Mouse (Mus musculus) cerebellum, adult 9-11 months (tissue): ENCODE measurements at regions not wholly inside any gene's neighbourhood (a gene's known extent, or its start where the extent isn't known, plus 50 kb on each side); places are given as distances from the start of the nearest gene placed in this dataset.

Source experiments
- DNase-seq: peaks from one replicate; pipeline ENCODE4 v3.0.0; 2022

DNA sequence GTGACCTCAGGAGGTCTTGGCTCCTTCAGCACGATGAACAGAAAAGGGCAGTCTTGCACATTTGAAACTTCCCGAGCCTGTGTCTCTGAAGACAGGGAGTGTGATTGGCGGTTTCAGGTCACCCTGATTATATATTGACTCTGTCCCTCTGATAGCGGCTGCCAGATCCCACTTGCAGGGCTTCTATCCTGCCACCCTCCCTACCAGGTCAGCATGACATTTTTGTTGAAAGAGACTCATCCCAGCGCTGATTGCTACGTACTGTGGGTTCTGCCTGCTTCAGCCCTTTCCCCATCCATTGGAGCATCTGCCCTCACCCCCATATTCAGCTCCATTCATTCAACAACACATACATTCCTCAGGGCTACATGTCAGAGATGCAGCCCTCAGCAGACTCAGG, 466.7 kb downstream of the Etnk1 start:
- no peak for DNase-seq

DNA sequence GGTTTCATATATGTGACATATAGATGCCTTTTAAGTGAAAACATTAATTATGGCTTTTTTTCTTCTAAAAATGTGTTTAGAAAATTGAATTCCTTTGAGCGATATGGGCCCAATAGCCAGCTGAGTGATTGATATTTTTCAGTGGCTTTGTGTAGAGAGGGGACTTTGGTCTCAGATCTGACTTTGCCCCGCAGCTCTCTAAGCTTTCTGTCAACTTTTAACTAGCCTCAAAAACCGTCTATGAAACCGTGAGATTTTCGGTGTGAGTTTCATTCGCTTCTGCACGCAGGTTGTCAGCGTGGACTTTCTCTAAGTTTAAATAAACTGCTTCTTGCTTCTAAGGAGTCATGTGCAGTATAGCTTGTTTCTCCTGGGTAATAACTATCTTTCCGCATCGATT, 467.3 kb downstream of the Etnk1 start:
- no peak for DNase-seq

DNA sequence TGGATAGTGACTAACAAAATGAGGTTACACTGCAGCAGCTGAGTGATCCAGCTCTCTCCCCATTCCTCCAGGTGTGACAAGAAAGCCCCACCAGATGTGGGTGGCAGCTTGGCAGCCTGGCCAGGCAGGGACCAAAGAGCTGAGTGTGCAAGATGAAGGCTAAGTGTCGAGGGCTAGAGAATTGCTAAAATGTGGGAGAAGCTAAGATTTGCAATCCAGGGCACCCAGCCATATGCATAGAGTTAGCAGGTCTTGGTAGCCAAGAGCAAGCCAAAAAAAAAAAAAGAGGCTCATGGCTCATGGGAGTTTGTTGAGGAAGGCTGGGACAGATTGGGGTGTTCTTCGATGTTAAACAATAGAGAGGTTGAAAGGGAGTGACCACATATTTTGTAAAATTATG, 468.0 kb downstream of the Etnk1 start:
- no peak for DNase-seq

DNA sequence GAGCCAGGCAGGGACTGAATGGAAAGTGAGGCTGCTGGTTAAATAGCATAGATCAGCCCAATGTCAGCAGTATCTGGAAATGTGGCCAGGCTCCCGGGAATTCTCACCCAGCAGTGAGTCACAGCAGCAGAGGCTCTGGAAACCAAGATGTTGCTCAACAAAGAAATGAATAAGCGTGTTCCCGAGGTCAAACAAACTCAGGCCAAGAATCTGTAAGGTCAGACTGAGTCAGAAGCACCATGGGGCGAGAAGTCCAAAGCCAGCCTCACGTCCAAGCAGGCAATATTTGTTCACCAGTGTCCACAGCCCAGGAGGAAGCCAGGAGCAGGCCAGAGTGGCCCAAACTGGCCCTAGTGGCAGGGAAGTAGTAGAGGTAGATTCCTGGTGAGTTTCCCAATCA, 473.6 kb downstream of the Etnk1 start:
- DNase-seq: no peak

DNA sequence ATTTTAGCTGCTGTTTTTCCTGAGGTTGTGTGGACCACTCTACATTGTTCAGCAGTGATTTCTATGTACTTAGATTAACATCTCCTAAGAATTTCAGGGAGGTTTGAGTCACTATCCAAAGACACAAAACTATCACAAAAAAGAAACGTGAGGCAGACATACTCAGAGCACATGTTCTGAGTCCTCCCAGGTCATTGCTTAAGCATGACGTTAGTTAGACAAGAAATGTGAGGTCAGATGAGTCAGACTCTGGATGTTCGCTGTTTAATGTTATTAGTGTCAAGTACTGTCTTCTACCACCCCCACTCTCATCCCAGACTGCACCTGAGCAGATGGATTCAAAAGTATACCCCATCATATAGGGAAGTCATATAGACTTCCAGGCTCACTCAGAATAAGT, 475.0 kb downstream of the Etnk1 start:
- DNase-seq: no peak

DNA sequence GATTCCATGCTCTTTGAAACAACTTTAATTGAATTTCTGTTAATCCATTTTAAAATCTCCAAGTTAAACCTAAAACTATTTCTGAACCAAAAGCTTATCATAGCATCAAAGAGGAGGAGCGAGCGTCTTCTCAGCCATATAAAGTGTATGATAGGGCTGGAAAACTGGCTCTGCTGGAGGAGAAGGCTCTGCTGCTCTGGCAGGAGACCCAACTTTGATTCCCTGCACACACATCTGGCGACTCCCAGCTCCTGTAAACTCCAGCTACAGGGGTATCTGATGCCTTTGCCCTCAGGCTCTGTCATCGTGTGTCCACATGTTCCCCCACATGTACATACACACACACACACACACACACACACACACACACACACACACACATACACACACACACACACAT, 479.0 kb downstream of the Etnk1 start:
- no peak for DNase-seq

DNA sequence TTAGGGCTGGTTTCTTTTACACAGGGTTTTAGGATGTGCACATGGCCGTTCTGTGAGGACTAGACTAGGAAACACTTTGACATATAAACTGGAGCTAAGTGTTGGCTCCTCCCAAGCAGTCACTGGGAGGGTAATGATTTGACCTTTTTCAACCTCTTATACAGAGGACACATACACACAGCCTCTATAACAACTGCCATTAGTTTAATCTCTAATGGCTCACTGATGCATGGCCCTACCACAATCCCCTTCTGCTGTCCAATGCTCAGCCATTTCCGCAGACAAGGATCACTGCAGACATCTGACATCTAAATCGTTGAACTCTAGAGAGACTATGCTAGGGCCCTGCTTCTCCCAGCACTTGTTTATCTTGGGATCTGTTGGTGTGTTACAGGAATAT, 481.5 kb downstream of the Etnk1 start:
- no peak for DNase-seq

DNA sequence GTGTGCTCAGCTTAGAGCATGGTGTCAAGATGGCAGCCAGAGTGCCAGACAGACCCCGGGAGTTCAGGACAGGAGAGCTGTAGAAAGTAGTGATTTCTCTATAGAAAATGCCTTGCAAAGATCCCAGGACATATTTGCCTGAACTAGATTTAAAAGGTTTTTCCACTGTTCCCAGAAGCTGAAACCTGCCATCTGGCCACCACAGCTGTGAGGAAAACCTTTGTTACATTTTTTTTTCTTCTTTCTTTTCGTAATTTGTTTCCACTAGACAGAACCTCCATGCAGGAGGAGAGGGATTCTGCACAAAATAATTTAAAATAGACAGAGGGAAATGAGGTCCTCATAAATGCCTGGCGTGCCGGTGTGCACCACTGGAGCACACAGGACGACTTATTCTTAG, 489.6 kb downstream of the Etnk1 start:
- no peak for DNase-seq

DNA sequence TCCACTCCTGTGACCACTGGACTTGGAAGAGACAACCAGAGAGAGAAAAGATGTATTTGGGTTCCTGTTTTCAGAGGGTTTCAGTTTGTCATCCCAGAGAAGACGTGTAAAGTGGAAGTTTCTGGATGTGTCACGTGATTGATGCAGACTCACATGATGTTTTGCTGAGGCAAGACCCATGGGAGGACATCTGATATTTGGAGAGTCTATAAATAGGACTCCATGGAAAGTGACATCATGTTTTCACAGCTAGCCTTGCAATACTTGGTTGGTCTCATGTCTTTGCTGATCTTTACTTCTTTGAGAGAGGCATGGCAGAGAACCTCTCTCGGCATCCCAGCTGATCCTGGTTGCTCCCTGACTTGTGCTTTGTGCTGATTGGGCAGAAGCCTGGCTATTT, 493.8 kb downstream of the Etnk1 start:
- no peak for DNase-seq

DNA sequence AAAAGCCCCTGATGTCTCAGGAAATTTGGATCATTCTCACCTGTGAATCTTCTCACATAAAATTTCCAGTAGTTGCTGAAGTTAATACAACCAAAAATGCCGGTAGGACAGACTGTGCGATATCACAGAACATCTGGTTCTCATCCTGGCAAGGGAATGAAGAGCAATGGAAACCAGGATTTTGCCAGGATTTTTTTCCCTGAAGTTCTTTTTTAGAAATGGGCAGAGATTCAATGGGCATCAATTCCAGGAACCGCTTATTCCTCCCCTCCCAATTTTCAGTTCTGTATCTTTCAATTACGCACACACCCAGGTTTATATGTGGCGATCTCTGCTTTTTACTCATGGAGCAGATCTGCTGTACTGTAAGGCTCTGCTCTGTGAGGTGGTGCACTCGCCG, 496.3 kb downstream of the Etnk1 start:
- DNase-seq: no peak

DNA sequence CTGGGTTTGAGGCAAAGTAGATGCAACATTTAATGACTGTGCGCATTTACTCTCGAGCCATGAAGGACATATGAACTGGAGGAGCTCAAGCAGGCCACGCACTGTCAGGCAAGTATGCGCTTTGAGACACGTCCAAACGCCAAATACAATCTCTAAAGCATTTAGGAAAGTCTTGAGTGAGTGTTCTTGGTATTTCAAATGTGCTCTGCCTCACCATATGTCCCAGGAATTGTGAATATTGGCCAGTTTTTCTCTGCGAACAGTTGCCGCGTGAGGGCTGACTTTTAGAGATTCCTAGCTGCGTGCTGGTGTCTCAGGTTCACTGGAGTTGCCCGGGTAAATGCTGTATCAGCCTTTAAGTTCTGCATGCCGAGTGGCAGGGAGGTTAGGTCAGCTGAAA, 498.4 kb downstream of the Etnk1 start:
- DNase-seq: no peak

DNA sequence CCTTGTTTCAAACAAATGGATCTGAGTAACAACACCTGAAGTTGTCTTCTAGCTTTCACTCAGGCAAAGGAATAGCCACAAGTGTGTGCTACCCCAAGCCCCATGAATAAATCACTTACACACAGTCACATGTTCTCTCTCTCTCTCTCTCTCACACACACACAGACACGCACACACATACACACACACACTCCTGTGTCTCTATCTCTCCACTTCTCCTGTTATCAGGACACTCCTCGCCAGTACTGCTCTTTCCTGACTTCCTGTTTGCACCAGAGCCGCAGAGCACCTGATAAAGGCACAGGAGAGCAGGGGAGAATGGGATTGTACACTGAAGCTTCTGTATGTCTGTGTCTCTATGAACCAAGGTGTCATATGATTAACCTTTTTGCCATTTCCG, 501.5 kb downstream of the Etnk1 start:
- no peak for DNase-seq

DNA sequence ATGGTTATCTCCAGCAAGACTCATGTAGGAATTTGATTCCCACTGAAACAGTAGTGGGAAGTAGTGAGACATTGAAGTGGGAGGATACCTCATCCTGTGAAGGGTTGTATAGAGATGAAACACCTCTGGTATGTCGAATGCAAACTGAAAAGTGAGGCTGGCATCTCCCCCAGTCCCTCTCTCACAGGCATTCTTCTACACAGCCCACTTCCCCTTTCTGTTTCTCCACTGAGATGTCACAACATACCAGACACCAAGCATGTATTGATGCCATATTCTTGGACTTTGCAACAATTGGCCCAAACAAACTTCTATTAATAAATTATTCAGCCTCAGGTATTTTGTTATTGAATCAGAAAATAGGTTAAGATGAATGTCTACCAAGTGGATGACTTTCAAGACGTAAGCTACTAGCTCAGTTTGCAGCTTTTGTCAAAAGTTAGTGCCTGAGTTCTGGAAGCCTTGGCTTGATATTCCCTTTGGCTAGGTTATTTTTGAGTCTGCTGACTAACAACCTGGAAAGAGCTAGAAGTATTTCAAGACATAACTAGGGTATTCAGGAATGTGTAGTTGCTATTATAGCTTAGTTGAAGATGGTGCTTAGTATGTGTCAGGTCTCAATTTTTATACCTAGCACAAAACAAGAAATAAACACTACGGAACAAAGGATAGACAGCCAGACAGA, 502.6 kb downstream of the Etnk1 start:
- no peak for DNase-seq

DNA sequence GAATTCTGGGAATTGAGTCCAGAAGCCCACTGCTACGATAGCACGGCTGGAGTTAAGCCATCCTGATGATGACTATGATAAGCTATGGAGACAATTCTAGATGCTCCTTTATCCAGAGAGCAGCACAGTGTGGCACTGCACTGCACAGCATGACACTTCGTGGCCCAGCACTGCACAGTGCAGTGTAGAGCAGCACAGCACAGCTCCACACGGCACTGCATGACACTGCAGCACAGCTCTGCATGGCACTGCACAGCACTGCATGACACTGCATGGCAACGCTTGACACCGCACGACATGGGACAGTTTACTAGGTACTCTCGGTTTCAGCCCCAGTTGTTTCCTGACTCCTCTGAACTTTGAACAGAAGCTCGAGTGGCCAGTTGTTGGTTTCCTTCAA, 523.1 kb downstream of the Etnk1 start:
- no peak for DNase-seq

DNA sequence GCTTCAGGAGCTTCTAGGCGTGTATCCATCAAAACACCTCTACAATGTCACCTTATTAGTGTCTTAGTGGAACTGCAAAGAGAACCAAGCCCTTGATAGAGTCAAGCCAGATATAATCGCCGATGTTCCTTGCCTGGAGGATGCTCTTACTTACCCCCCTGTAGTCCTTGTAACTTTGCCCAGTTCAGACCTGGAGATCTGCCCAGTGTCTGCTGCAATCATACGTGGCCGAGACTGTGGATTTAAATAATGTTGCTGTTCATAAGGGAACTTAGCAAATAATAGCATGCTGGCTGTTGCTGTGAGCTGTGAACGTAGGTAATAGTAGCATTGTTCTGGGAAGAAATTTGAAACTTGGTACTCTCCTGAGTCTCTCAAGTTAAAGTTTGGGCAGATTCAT, 523.8 kb downstream of the Etnk1 start:
- DNase-seq: no peak

DNA sequence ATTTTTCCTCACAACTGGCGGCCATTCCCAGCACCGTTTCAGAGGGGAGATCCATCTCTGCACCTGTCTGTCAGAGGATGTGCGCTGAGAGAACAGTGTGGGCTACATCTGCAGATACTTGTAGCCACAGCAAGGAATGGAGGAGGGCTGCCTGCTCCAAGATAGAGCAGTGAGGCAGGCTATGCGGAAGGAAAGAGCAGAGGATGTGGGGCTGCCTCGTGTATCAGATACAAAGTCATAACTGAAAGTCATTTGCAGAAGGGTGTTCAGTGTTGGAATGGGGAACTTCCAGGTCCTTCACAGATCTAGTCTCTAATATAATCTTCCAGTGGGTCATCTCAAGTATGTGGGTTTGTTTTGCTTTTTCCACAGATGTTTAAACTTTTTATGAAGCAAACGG, 531.0 kb downstream of the Etnk1 start:
- no peak for DNase-seq

DNA sequence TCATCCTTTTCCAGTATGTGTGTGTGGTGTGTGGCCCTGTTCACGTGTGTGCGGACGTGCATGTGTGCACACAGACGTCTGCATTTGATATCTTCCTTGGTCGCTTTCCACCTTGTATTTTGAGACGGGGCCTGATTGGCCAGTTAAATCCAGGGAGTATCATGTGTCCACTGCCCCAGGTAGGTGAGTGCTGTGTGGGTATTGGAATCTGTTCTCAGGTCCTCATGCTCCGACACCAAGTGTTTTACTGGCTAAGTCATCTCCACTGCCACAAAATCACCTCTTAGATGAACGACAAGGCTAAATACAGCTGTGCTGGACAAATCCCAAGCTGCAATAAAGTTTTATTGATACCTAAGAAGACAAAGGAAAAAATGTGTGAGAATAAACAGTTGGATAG, 537.0 kb downstream of the Etnk1 start:
- DNase-seq: no peak

DNA sequence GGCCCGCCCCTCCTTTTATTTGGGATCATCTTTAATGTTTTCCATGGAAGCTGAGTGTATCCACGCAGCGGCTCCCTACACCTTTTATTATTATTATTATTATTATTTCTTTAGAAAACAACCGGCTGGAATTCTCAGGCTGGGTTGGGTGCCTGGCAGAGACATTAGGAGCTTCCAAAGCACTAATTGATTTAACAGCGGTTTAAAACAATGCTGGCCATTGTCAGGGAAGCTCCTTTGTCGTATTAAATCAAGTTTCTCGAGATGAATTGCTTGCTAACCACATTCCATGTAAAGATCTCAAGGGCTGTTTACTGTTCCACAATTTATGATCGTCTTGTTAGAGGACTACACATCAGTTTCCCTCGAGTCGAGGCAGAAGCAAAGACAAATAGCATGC, 539.4 kb downstream of the Etnk1 start:
- no peak for DNase-seq

DNA sequence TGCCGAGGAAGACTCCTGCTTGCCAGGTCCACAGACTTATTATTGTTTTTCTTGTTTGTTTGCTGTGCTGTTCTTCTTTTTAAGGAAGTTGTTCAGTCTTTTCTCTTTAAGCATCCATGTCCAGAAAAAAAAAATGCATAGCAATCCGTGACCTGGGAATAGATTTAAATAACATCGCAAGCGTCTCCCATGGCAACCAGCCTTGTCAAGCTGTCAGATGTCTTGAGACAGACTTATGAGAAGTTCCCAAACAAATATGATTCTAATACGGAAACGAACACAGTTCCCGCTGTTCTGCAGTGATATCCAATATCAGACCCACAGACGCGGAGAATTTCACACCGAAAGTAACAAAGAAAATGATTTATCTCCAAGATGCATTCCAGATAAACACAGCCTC, 547.4 kb downstream of the Etnk1 start:
- no peak for DNase-seq

DNA sequence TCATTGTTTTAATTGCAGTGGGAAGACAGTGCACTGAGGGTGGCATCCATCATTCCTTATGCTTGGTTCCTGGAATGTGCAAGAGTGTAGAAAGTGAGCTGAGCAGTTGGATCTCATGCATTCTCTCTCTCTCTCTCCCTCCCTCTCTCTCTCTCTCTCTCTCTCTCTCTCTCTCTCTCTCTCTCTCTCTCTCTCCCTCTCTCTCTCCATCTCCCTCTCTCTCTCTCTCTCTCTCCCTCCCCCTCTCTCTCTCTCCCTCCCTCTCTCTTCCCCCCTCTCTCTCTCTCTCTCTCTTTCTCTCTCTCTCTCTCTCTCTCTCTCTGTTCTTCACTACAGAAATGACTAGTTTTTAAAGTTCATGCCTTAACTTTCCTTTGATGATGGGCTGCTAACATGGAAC, 583.1 kb downstream of the Etnk1 start:
- no peak for DNase-seq

DNA sequence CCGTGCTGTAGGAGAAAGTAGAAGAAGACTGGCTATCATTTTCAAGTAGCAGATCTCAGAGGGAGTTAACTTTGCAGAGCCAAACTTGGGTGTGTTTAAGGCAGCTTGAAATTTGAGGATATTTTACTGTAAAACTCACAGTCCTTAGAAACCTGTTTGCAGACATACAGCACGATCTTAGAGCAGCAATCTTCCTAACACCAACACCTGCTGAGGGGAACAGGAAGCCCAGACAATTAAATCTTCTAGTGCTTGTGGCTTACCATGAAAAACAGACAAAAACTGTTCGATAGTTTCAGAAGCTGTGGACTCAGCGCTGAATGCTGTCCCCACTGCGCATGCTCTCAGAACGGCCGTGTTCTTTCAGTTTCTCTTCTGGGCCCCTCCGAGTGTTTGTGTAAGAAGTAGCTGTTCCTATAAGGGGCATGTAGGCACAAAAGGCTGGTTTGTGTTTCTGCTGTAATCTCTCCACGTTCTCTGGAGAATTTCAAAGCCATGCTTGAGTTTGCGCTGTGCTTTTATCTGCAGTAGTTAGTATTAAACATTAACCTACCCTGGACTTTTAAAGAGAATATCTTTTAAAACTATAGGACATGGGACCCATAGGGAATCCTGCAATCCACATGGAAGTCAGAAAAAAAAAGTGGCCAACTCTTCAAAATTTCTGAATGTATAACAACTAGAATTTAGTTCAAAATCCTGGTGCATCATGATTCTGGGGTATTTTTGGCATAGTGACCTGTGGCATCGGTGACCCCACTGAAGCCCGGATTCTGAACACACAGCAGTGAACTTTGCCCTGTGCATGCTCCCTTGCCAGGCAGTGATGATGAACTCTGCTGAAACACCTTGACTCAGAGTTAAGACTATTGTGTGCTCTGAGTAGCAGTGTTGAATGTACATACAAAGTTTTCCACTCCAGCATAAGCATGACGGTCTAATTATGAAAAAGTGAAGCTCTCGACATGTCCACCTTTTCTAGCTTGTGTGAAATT, 584.4 kb downstream of the Etnk1 start:
- DNase-seq: no peak

DNA sequence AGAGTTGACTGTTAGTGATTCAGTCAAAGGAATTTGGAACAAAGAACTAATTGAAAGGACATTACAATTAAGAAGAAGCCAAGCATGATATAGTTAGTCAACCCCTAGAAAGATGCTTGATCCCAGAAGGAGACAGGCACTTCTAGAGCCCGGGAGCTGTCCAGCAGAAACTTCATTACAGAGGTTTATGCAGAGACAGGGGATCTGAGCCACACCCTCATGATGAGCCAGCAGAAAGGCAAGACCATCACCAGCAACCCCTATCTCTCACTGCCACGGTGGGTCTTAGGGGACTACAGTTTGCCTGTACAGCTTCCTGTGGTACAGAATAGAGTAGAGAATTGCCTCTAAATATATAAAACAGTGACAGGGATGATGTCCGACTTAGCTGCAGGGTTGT, 590.4 kb downstream of the Etnk1 start:
- DNase-seq: no peak

DNA sequence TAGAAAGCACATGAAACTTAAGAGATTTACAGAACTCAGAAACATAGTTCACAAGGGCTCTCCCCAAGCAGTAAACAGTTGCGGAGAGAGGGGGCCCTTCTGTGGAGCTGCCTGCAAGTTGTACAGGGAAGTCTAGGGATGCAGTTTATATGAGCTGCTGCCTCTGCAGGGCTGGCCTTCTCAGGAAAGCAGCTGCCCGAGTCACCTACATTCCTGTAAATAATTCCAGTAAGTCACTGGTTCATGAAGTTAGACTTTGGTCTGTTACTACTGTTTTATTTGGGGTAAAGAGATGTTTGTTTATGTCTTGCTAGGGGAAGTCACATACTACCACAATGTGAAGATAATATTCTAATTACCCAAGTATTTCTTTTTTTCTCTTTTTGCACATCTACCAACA, 601.1 kb downstream of the Etnk1 start:
- DNase-seq: no peak
